In genomic region chr2:163718526-163718925, GRCm38 (mm10) we compare ENCODE assay signal across 9 mouse cellular contexts. TPM values are rescaled to one million over a fixed set of nuclear protein-coding genes. Genes with fewer than 3 reads are reported as not detected.
A peak's percentile ranks its signal among the peaks of the same experiment; 100 is the strongest.
DNase-seq lines count a peak whose midpoint lies in the region; ATAC-seq and TF ChIP-seq lines count a peak whose summit lies in the region.
"Had no signal": no experiment of that assay in that cellular context is flagged by ENCODE, and none has a peak within 500 bp of the region (broad histone marks: within the 10 kb centered on the region; RNA-seq: fewer than 3 reads in every experiment).

No protein-coding gene starts in this region.

- WGBS in heart, embryonic 16.5 days = 43% methylated on average over 2 of the region's 2 CpGs
- 52% methylated on average over 2 of the region's 2 CpGs for WGBS in spleen, adult 2 months
- 28% methylated on average over 2 of the region's 2 CpGs for WGBS in stomach, postnatal 0 days

- no peak for ATAC-seq in heart, embryonic 16.5 days (replicated peaks; ENCODE audit: extremely low read depth, insufficient read depth, low FRiP score)
- ATAC-seq in erythroblast, adult 5-6 weeks (replicated peaks; ENCODE audit: low FRiP score, poor library complexity, severe bottlenecking) = no peak
- no peak for ATAC-seq in stomach, postnatal 0 days (ENCODE audit: low FRiP score, low TSS enrichment)

- no peak overlapping the region for H3K4me3 ChIP-seq in heart, embryonic 16.5 days (ENCODE audit: low read length)
- no peak overlapping the region for H3K4me3 ChIP-seq in spleen, adult 2 months (ENCODE audit: extremely low read depth, insufficient read depth, insufficient read length)
- H3K4me3 ChIP-seq in stomach, postnatal 0 days (ENCODE audit: low read depth, low read length) = no peak overlapping the region
- H3K4me3 ChIP-seq: embryonic facial prominence, embryonic 12.5 days had no signal

- H3K4me1 ChIP-seq in heart, embryonic 16.5 days (ENCODE audit: control insufficient read depth, insufficient read depth, low read length) = peaks cover 45% of the 10 kb centered on the region
- peaks cover 21% of the 10 kb centered on the region; the same call in 1 of the 2 replicates for H3K4me1 ChIP-seq in spleen, adult 2 months (ENCODE audit: control insufficient read depth, insufficient read depth, insufficient read length)
- no peaks in the 10 kb centered on the region; the same call in 1 of the 2 replicates for H3K4me1 ChIP-seq in stomach, postnatal 0 days (replicated peaks; ENCODE audit: control insufficient read depth, insufficient read depth)

- peak overlapping the region; percentile 79 for H3K27ac ChIP-seq in heart, embryonic 16.5 days (ENCODE audit: low read length)
- peak overlapping the region; percentile 31 for H3K27ac ChIP-seq in spleen, adult 2 months (ENCODE audit: insufficient read depth, low read length)
- no peak overlapping the region for H3K27ac ChIP-seq in stomach, postnatal 0 days (replicated peaks)
- H3K27ac ChIP-seq: embryonic facial prominence, embryonic 12.5 days had no signal

- peak overlapping the region; percentile 7; the same call in 1 of the 2 replicates for H3K9ac ChIP-seq in heart, embryonic 16.5 days (ENCODE audit: low read length)
- H3K9ac ChIP-seq in stomach, postnatal 0 days (ENCODE audit: low read length) = no peak overlapping the region
- H3K9ac ChIP-seq: embryonic facial prominence, embryonic 12.5 days had no signal

- no peak overlapping the region for H3K4me2 ChIP-seq in heart, embryonic 16.5 days (ENCODE audit: low read depth, low read length)
- H3K4me2 ChIP-seq in stomach, postnatal 0 days (replicated peaks; ENCODE audit: low read depth) = no peak overlapping the region
- H3K4me2 ChIP-seq: embryonic facial prominence, embryonic 12.5 days had no signal

- DNase-seq in cerebellum, adult 9-11 months = peak; percentile 57
- no peak for DNase-seq in cerebellum, adult 8-10 months
- DNase-seq in heart, adult 8-10 months (ENCODE audit: low spot score) = no peak
- DNase-seq in spleen, adult 2 months (ENCODE audit: low read depth in 1 of 2, low spot score in 2 of 2) = no peak
- DNase-seq in spleen, postnatal 14 days (ENCODE audit: low spot score in 2 of 2) = no peak
- no peak for DNase-seq in stomach, postnatal 0 days (ENCODE audit: low spot score)

- no peaks in the 10 kb centered on the region for H3K27me3 ChIP-seq in heart, embryonic 16.5 days (ENCODE audit: control insufficient read depth, insufficient read depth, low read length)
- no peaks in the 10 kb centered on the region for H3K27me3 ChIP-seq in spleen, adult 2 months (ENCODE audit: control insufficient read depth, insufficient read depth, low read length)
- H3K27me3 ChIP-seq in stomach, postnatal 0 days (ENCODE audit: control insufficient read depth, insufficient read depth, low read length) = no peaks in the 10 kb centered on the region
- H3K27me3 ChIP-seq: embryonic facial prominence, embryonic 12.5 days had no signal

- no peak for TF ChIP-seq CTCF in spleen, adult 2 months (IDR thresholded peaks at IDR 0.05; ENCODE audit: extremely low read depth, insufficient read depth, insufficient read length, insufficient replicate concordance)
- TF ChIP-seq CTCF in stomach, postnatal 0 days (IDR thresholded peaks at IDR 0.05; ENCODE audit: low read depth) = no peak

- TF ChIP-seq EP300 in stomach, postnatal 0 days (optimal IDR thresholded peaks at IDR 0.05) = no peak

- no peak for TF ChIP-seq POLR2A in spleen, adult 2 months (IDR thresholded peaks at IDR 0.05; ENCODE audit: low read depth, low read length)

- H3K9me3 ChIP-seq in heart, embryonic 16.5 days (replicated peaks; ENCODE audit: control insufficient read depth, low read length) = no peaks in the 10 kb centered on the region
- no peaks in the 10 kb centered on the region for H3K9me3 ChIP-seq in stomach, postnatal 0 days (ENCODE audit: control insufficient read depth, low read length)
- H3K9me3 ChIP-seq: embryonic facial prominence, embryonic 12.5 days had no signal

- H3K36me3 ChIP-seq in heart, embryonic 16.5 days (ENCODE audit: control insufficient read depth, insufficient read depth) = peaks cover 4% of the 10 kb centered on the region
- peaks cover 14% of the 10 kb centered on the region for H3K36me3 ChIP-seq in spleen, adult 2 months (ENCODE audit: control insufficient read depth, insufficient read depth, low read length)
- no peaks in the 10 kb centered on the region for H3K36me3 ChIP-seq in stomach, postnatal 0 days (ENCODE audit: control insufficient read depth, insufficient read depth, low read length)

RNA-seq across cellular contexts. Expression of gene Ada, which starts 31.5 kb away (rescaled TPM):
- polyA plus RNA-seq in heart, embryonic 16.5 days (2015; fragmentation: Nextera tagmentation; extraction: Ambion mirVana) = 5.9 and 10.9 TPM in 2 replicates
- total RNA-seq in heart, adult 8-10 months (2022) = 1 to 10 TPM in 2 of 4 experiments, under 1 TPM in 2; 0.46 to 1.2 (median 0.89) TPM
- polyA plus RNA-seq in spleen, adult 2 months (2012; rRNA removed) = 4.3 and 4.5 TPM in 2 replicates
- 2.9 and 5.2 TPM in 2 replicates for total RNA-seq in erythroblast, adult 5-6 weeks (2015; ENCODE audit: low replicate concordance)
- total RNA-seq in erythroblast, adult 5-6 weeks (2017; ENCODE audit: low replicate concordance) = 4.4 and 4.5 TPM in 2 replicates
- 9.7 and 13.6 TPM in 2 replicates for polyA plus RNA-seq in stomach, postnatal 0 days (2015; fragmentation: Nextera tagmentation; extraction: Ambion mirVana)
